Mouse (Mus musculus) limb, embryonic 14.5 days (tissue): ENCODE results near the gene Hic1. TPM values are rescaled to one million over a fixed set of nuclear protein-coding genes. Genes with fewer than 3 reads are reported as not detected.
A peak's percentile ranks its signal among the peaks of the same experiment; 100 is the strongest.

Experiments
- ATAC-seq: fragments of 200-750 bp; cut with Nextera tagmentation; 2 replicates; pipeline ENCODE4 v1.8.0; 2017; ENCODE audit warnings: low read depth, moderate number of reproducible peaks, moderate TSS enrichment; ENCODE audit not compliant: low FRiP score
- DNase-seq: peaks from one replicate; pipeline ENCODE4 v3.0.0-alpha.2; 2015; ENCODE audit warnings: low spot score
- H3K27ac ChIP-seq: fragments of 300-500 bp; sonication (generic); replicated peaks from 2 replicates; pipeline ENCODE4 v1.5.1; 2014; ENCODE audit warnings: low read depth, mild to moderate bottlenecking, low read length, moderate library complexity, mixed read lengths
- H3K27me3 ChIP-seq: fragments of 300-500 bp; sonication (generic); 2 replicates; pipeline ENCODE4 v1.6.1; 2014; ENCODE audit warnings: low read length, mixed read lengths; ENCODE audit not compliant: control insufficient read depth, insufficient read depth
- H3K36me3 ChIP-seq: fragments of 300-500 bp; sonication (generic); 2 replicates; pipeline ENCODE4 v1.6.1; 2014; ENCODE audit warnings: mild to moderate bottlenecking, low read length, moderate library complexity, mixed read lengths; ENCODE audit not compliant: control insufficient read depth, insufficient read depth
- H3K4me1 ChIP-seq: fragments of 300-500 bp; sonication (generic); 2 replicates; pipeline ENCODE4 v1.6.1; 2014; ENCODE audit warnings: antibody characterized with exemption, low read length, mixed read lengths; ENCODE audit not compliant: control insufficient read depth, insufficient read depth
- H3K4me2 ChIP-seq: fragments of 300-500 bp; sonication (generic); replicated peaks from 2 replicates; pipeline ENCODE4 v1.6.1; 2014; ENCODE audit warnings: low read depth, mild to moderate bottlenecking, low read length, moderate library complexity; ENCODE audit not compliant: severe bottlenecking
- H3K4me3 ChIP-seq: fragments of 300-500 bp; sonication (generic); replicated peaks from 2 replicates; pipeline ENCODE4 v1.5.1; 2014; ENCODE audit warnings: low read length
- H3K9ac ChIP-seq: fragments of 300-500 bp; sonication (generic); 2 replicates; pipeline ENCODE4 v1.6.1; 2014; ENCODE audit warnings: mild to moderate bottlenecking, low read depth, low read length, moderate library complexity; ENCODE audit not compliant: severe bottlenecking
- H3K9me3 ChIP-seq: fragments of 300-500 bp; sonication (generic); 2 replicates; pipeline ENCODE4 v1.6.1; 2016; ENCODE audit warnings: low read length; ENCODE audit not compliant: control insufficient read depth
- POLR2A ChIP-seq: fragments of 200-500 bp; IDR thresholded peaks from 2 replicates; pipeline ENCODE4 v1.8.0; 2012; ENCODE audit warnings: inconsistent platforms, mild to moderate bottlenecking, moderate library complexity, borderline replicate concordance; ENCODE audit not compliant: insufficient read depth, insufficient read length; ENCODE audit errors: extremely low read depth
- WGBS: fragments of 180-500 bp; shearing (Covaris S2); extraction: QIAGEN DNeasy Blood & Tissue Kit; methylation state at CpG from one replicate; pipeline ENCODE4 v1.1.7; 2014; 5-methylcytosine and 5-hydroxymethylcytosine counted together
- polyA plus RNA-seq, 2 experiments: library from polyadenylated mRNA; depleted of rRNA in 1 of 2; stranded (reverse) in 1 of 2; unstranded in 1 of 2; fragments of >200 nt; fragmentation: Nextera tagmentation in 1 of 2; extraction: Ambion mirVana in 1 of 2; gene quantifications; 2 replicates each; pipeline versions ENCODE4 v1.2.1 to v1.2.3; 2012 to 2014

The Hic1 gene
- polyA plus RNA-seq, 2 experiments = 21.4 to 90.8 TPM

DNA sequence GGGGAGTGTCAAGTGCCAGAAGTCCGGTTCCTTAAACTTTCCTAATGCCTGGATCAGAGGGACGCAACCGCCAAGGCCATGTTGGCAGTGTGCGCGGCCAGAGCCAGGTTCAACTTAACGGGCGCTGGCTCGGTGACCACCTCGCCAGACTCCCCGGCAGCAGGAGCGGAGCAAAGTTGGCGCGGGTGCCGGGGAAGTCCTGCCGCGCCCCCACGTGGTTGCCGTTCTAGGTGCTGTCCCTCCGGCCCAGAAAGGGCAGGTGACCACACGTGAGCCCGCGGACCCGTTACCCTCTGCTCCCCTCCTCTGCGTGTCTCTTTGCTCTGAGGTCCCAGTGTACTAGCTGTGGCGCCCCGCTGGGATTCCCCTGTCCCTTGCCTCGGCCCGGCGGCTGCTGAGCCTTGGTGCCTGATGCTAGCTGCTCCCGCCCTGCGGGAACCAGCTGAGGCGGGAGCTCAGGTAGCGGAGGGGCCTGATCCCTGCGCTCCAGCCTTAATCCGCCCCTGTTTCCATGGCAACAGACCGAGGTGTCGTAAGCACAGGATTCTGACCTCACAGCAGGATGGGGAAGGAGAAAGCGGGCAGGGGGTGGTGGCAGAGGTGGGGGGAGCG lies 25.6 kb upstream of the Hic1 start:
- Histone ChIP-seq H3K27me3 (peaks cover 48% of the 10 kb centered on the region), H3K27ac (no peak overlapping the region)

DNA sequence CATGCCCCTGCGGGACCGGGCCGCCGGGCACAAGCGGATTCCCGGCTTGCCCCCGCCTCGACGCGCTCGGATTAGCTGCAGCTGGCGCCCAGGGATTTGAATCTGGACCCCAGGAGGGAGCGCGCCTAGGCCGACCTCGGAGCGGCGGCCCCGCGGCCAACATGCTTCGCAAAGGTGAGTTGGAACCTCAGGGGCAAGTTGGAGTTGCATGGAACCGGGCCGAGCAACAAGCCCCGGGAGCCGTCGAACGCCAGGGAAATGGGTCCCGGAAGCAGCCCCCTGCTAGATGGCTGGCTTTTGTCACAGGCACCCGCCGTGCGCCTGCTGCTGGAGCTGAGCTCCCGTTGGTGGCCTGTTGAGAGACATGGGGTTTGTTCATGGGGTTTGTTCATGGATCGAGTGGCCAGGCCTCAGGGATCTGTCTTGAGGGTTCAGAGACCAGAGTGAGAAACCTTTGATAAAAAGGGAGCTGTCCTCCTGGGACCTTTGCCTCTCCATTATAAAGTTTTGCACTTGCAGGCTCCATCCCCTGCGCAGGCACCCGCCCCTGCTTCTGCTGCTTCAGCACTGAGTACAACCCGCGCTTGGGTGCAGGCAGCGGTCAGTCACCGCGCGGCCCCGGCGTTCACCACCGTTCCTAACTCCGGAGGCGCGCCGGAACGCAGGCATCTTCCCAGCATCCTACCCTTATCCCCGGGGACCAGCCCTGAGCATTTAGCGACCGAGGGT lies 25.0 kb upstream of the Hic1 start:
- 1% methylated on average over 40 of the region's 52 CpGs for WGBS

More for the DNA sequence above, 25.6 kb upstream of the Hic1 start:
- no peaks in the 10 kb centered on the region for H3K36me3 ChIP-seq
- DNase-seq (peak; percentile 61), ATAC-seq (0 out of 2 replicates have a peak, but pooled peaks have one; percentile 13)
- peak overlapping the region; percentile 52; the same call in 1 of the 2 replicates for H3K9ac ChIP-seq
- under 1% methylated on average over 32 of the region's 39 CpGs for WGBS
- no peak for TF ChIP-seq POLR2A
- peak overlapping the region; percentile 89 for H3K4me2 ChIP-seq
- H3K4me3 ChIP-seq = peak overlapping the region; percentile 55
- no peaks in the 10 kb centered on the region for H3K9me3 ChIP-seq
- H3K4me1 ChIP-seq = peaks cover 15% of the 10 kb centered on the region

DNA sequence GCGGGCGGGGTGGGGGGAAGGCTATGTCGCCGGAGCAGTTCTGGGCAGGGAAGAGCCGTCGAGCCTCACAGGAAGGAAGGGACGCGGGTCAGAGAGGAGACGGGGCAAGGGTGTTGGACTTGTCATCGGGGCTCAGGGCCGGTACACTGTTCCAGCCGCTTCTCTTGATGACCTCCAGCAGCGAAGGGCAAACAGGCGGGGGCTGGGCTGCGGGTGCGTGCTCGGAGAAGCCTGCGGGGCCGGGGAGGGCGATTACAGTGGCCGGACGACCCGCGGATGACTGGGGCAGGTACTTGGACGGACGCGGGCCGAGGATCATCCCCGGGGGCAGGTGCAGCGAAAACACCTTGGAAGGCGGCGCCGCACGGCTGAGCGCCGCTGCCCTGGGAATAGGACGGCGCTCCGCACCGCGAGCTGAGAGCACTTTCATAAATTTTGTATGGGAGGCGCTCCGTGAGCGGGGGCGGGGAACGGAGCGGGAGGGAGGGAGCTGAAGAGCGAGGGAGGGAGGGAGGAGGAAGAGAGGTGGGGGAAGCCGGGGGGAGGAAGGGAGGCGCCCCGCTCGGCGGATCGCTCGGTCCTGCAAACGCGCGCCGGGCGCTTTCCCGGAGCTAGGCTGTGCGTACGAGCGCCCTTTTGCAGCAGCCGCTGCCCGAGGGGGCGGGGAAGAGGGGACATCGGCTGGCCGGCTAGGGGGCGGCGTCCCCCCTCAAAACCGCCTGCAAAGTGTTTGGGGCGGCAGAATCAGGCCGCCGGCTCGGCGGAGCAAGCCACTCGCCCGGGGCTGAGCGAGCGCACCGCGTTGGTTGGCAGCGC lies 24.1 kb upstream of the Hic1 start, which contains the start of gene Rtn4rl1:
Gene Rtn4rl1, plus strand, starts transcription at position 528 of the 816 bp plus-strand sequence.
- peak within 1 kb of the TSS; percentile 89 for H3K4me2 ChIP-seq
- no peak within 1 kb of the TSS for H3K27ac ChIP-seq
- peak within 1 kb of the TSS; percentile 55 for H3K4me3 ChIP-seq
- ATAC-seq (peak; percentile 11; the same call in 1 of the 2 replicates), DNase-seq (peak; percentile 58)
- under 1% methylated on average over 65 of the region's 84 CpGs for WGBS
- TF ChIP-seq POLR2A = no peak
- peak within 1 kb of the TSS; percentile 52 for H3K9ac ChIP-seq
- H3K9me3 ChIP-seq = no peaks in the 10 kb centered on the region
- H3K27me3 ChIP-seq = peaks cover 48% of the 10 kb centered on the region
- no peaks in the 10 kb centered on the region for H3K36me3 ChIP-seq
- H3K4me1 ChIP-seq = peaks cover 21% of the 10 kb centered on the region

More for the DNA sequence above, 25.0 kb upstream of the Hic1 start:
- H3K36me3 ChIP-seq = no peaks in the 10 kb centered on the region
- peak overlapping the region; percentile 89 for H3K4me2 ChIP-seq
- H3K27me3 ChIP-seq = peaks cover 48% of the 10 kb centered on the region
- peaks cover 20% of the 10 kb centered on the region for H3K4me1 ChIP-seq
- TF ChIP-seq POLR2A = no peak
- H3K4me3 ChIP-seq = peak overlapping the region; percentile 55
- peak overlapping the region; percentile 52 for H3K9ac ChIP-seq
- DNase-seq (no peak), ATAC-seq (no peak)
- H3K9me3 ChIP-seq = no peaks in the 10 kb centered on the region
- no peak overlapping the region for H3K27ac ChIP-seq

DNA sequence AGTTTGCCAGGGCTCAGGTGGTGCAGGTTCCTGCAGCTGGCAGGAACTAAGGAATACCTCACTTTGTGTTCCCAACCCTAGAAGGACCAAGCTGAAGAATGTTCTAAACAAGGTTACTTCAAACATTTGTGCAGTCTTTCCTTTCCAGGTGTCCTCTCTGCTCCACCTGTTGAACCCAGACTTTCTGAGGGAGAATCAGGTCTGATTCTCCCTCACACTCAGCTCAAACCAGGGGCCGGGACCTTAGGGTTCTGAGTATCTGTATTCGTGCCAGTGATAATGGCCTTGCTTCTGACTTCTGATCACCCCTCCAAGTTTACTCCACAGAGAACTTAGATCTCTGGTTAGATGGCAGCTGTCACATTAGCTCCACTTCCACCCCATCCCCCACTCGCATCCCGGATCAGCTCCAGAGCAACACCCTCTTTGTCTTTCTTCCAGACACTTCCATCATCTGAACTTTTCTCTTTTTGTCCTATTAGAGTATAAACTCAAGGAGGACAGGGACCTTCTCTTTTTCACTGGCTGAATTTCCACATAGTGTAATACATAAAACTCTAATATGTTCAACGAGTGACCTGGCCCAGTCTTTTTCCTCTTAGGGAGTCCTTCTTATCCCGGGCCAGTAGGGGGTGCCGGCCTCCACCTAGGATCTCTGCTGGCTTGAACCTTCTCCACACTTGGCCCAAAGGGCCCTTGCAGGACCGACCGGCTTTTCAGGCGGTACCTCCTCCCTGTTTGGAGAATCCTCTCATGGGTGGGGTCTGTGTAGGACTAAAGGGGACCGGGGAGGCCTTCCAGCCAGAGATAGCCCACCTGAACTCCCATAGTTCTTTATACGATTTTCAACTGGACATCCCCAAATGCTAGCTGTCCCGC lies 23.3 kb upstream of the Hic1 start:
- peaks cover 21% of the 10 kb centered on the region for H3K4me1 ChIP-seq
- H3K27me3 ChIP-seq = peaks cover 48% of the 10 kb centered on the region
- no peaks in the 10 kb centered on the region for H3K36me3 ChIP-seq
- DNase-seq (peak; percentile 68), ATAC-seq (peak; percentile 56)
- no peak overlapping the region for H3K27ac ChIP-seq
- H3K4me2 ChIP-seq = peak overlapping the region; percentile 89
- H3K9me3 ChIP-seq = no peaks in the 10 kb centered on the region
- 27% methylated on average over 13 of the region's 13 CpGs for WGBS
- TF ChIP-seq POLR2A = no peak
- peak overlapping the region; percentile 55 for H3K4me3 ChIP-seq
- no peak overlapping the region for H3K9ac ChIP-seq
